Mouse (Mus musculus) monocyte, adult 5-6 weeks (primary cell): Measurements from ENCODE around the gene Gm20695. TPM values are rescaled to one million over a fixed set of nuclear protein-coding genes. Genes with fewer than 3 reads are reported as not detected.

Experiments
- ATAC-seq: fragments of 153-309, 156-312 bp; replicated peaks from 2 replicates; pipeline ENCODE4 v1.8.0; 2017; ENCODE audit warnings: mild to moderate bottlenecking; ENCODE audit not compliant: low TSS enrichment, insufficient number of reproducible peaks, severe bottlenecking, poor library complexity, low FRiP score
- total RNA-seq: library from RNA; stranded (forward); fragments of 200-1000, 200-491, 200-594 nt; gene quantifications from 3 replicates; pipeline ENCODE4 v1.2.3, GENCODE M21; 2017

The Gm20695 gene
- total RNA-seq, 1 experiment from 2014 or later: 1.2 TPM

DNA sequence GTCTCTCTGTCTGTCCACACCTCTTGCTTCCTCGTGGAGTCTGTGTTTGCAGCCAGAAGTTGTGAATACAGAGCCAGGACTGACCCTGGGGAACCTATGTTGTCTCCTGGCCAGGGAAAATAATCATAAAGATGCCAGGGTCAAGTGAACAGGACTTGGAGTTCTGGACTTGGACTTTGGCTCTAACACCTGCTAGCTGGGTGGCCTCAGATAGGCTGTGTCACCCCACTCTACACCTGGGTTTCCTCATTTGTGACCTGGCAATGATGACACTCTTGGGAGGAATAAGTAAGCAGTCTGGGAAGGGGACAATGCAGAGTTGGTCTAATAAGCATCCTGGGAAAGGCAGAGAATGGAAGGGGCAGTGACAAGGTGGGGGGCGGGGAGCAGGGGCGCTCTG, 81.1 kb downstream of the Gm20695 start:
- ATAC-seq: no peak

Other genes with a start within 250 kb of the Gm20695 start
- gene Mefv, start 166.6 kb upstream of the Gm20695 start, total RNA-seq: 20.5 to 25.6 TPM (median 25.2 TPM) in 3 replicates
- 47.6 to 60.4 TPM (median 59.3 TPM) in 3 replicates for gene Zfp263, start 140.6 kb upstream of the Gm20695 start, total RNA-seq
- not detected in 3 replicates for gene Olfr15, start 53.8 kb upstream of the Gm20695 start, total RNA-seq
- 0.11 to 1.5 TPM (median 1.4 TPM) in 3 replicates for gene Zfp174, start 37.4 kb upstream of the Gm20695 start, total RNA-seq
- gene Naa60, start 12.3 kb upstream of the Gm20695 start, total RNA-seq: 24.5 to 61.7 TPM (median 26.2 TPM) in 3 replicates
- gene Zfp597, start 87 bp upstream of the Gm20695 start, total RNA-seq: 23.7 to 35.3 TPM (median 24.2 TPM) in 3 replicates
- gene 1700037C18Rik, start 24.0 kb downstream of the Gm20695 start, total RNA-seq: 0.57 to 6.4 TPM (median 1.9 TPM) in 3 replicates
- gene Cluap1, start 24.2 kb downstream of the Gm20695 start, total RNA-seq: 12.0 to 20.1 TPM (median 12.2 TPM) in 3 replicates
- 9.6 to 50.1 TPM (median 14.0 TPM) in 3 replicates for gene Nlrc3, start 92.0 kb downstream of the Gm20695 start, total RNA-seq
- gene Slx4, start 119.1 kb downstream of the Gm20695 start, total RNA-seq: 18.3 to 53.4 TPM (median 21.9 TPM) in 3 replicates
- gene Dnase1, start 152.3 kb downstream of the Gm20695 start, total RNA-seq: 0.29 TPM in 1 of 3 replicates, not detected in the others
- 29.8 to 50.5 TPM (median 41.3 TPM) in 3 replicates for gene Trap1, start 193.2 kb downstream of the Gm20695 start, total RNA-seq